8 mouse cellular contexts compared by ENCODE assay signal in genomic region chr19:8818801-8819595, GRCm38 (mm10). TPM values are rescaled to one million over a fixed set of nuclear protein-coding genes. Genes with fewer than 3 reads are reported as not detected.
DNase-seq lines count a peak whose midpoint lies in the region; ATAC-seq and TF ChIP-seq lines count a peak whose summit lies in the region.

TSS of gene Ttc9c (minus strand) at chr19:8819333.

- under 1% methylated on average over 33 of the region's 33 CpGs for WGBS in cerebellum, adult 2 months
- WGBS in forebrain, embryonic 16.5 days, result under 1% methylated on average over 33 of the region's 33 CpGs
- WGBS in liver, postnatal 0 days (ENCODE audit: insufficient replicate concordance), result under 1% methylated on average over 33 of the region's 33 CpGs
- under 1% methylated on average over 33 of the region's 33 CpGs for WGBS in neural tube, embryonic 14.5 days

- H3K27ac ChIP-seq in cerebellum, adult 2 months (ENCODE audit: insufficient read depth, low read length), result peak within 1 kb of the TSS; percentile 95
- H3K27ac ChIP-seq in forebrain, embryonic 16.5 days (ENCODE audit: low read length), result peak within 1 kb of the TSS; percentile 100
- H3K27ac ChIP-seq in liver, postnatal 0 days (ENCODE audit: low read depth), result peak within 1 kb of the TSS; percentile 99
- H3K27ac ChIP-seq in neural tube, embryonic 14.5 days (ENCODE audit: low read depth, low read length), result peak within 1 kb of the TSS; percentile 98

- TF ChIP-seq EP300 in liver, postnatal 0 days (IDR thresholded peaks at IDR 0.05; ENCODE audit: low read depth), result no peak; the same call in 1 of the 2 replicates

- TF ChIP-seq POLR2A in cerebellum, adult 2 months (IDR thresholded peaks at IDR 0.05; ENCODE audit: borderline replicate concordance, insufficient read depth, low read length), result peak; percentile 82; the same call in 1 of the 2 replicates

- peaks cover 7% of the 10 kb centered on the region; the same call in 1 of the 2 replicates for H3K4me1 ChIP-seq in cerebellum, adult 2 months (ENCODE audit: control insufficient read depth, insufficient read depth, low read length)
- H3K4me1 ChIP-seq in forebrain, embryonic 16.5 days (replicated peaks; ENCODE audit: control insufficient read depth, insufficient read depth, low read length), result peaks cover 50% of the 10 kb centered on the region
- peaks cover 22% of the 10 kb centered on the region for H3K4me1 ChIP-seq in liver, postnatal 0 days (ENCODE audit: insufficient read depth)
- peaks cover 50% of the 10 kb centered on the region for H3K4me1 ChIP-seq in neural tube, embryonic 14.5 days (ENCODE audit: control insufficient read depth, insufficient read depth, low read length)

- H3K4me3 ChIP-seq in cerebellum, adult 2 months (replicated peaks; ENCODE audit: insufficient read depth, low read depth, low read length), result peak within 1 kb of the TSS; percentile 86
- H3K4me3 ChIP-seq in forebrain, embryonic 16.5 days (replicated peaks; ENCODE audit: low read length), result peak within 1 kb of the TSS; percentile 99
- H3K4me3 ChIP-seq in liver, postnatal 0 days (ENCODE audit: low read depth, low read length), result peak within 1 kb of the TSS; percentile 98
- peak within 1 kb of the TSS; percentile 99 for H3K4me3 ChIP-seq in neural tube, embryonic 14.5 days (ENCODE audit: low read depth, low read length)

- peak; percentile 91 for ATAC-seq in forebrain, embryonic 16.5 days
- ATAC-seq in liver, postnatal 0 days, result peak; percentile 83
- peak; percentile 95 for ATAC-seq in neural tube, embryonic 14.5 days (ENCODE audit: low read depth)

- H3K27me3 ChIP-seq in cerebellum, adult 2 months (ENCODE audit: control insufficient read depth, insufficient read depth, low read length), result no peaks in the 10 kb centered on the region
- H3K27me3 ChIP-seq in forebrain, embryonic 16.5 days (replicated peaks; ENCODE audit: control insufficient read depth, insufficient read depth, low read length), result no peaks in the 10 kb centered on the region
- H3K27me3 ChIP-seq in liver, postnatal 0 days (ENCODE audit: insufficient read depth, low read length), result no peaks in the 10 kb centered on the region
- no peaks in the 10 kb centered on the region for H3K27me3 ChIP-seq in neural tube, embryonic 14.5 days (ENCODE audit: control insufficient read depth, insufficient read depth, low read length)

- intact Hi-C loops in heart, postnatal 25 days (cut with DNase I), result loop anchor here (2.0 to 5.0 kb wide), 2 partner anchors 20 to 97 kb away; partner anchors contain the start of genes Polr2g and Slc3a2

- no peak for TF ChIP-seq CTCF in cerebellum, adult 2 months (IDR thresholded peaks at IDR 0.05; ENCODE audit: borderline replicate concordance, insufficient read depth, low read depth, low read length)
- TF ChIP-seq CTCF in liver, postnatal 0 days (IDR thresholded peaks at IDR 0.05; ENCODE audit: low read depth), result no peak

- peak; percentile 97 for DNase-seq in MN1 (ENCODE audit: low spot score)
- peak; percentile 95 to 99 for DNase-seq in cerebellum, adult 2 months
- DNase-seq in heart, postnatal 25 days (ENCODE audit: low spot score), result peak; percentile 95
- DNase-seq in layer of hippocampus, adult 11-12 months (ENCODE audit: low spot score), result peak; percentile 98
- peak; percentile 95 for DNase-seq in liver, postnatal 0 days
- DNase-seq in testis, postnatal 14 days (ENCODE audit: low spot score), result peak; percentile 97

- H3K9me3 ChIP-seq in forebrain, embryonic 16.5 days (ENCODE audit: control insufficient read depth, low read length), result no peaks in the 10 kb centered on the region
- no peaks in the 10 kb centered on the region for H3K9me3 ChIP-seq in liver, postnatal 0 days (ENCODE audit: low read length)
- no peaks in the 10 kb centered on the region for H3K9me3 ChIP-seq in neural tube, embryonic 14.5 days (ENCODE audit: control insufficient read depth, low read length)

- no peaks in the 10 kb centered on the region; the same call in 1 of the 2 replicates for H3K36me3 ChIP-seq in forebrain, embryonic 16.5 days (ENCODE audit: control insufficient read depth, insufficient read depth)
- peaks cover 29% of the 10 kb centered on the region for H3K36me3 ChIP-seq in liver, postnatal 0 days (replicated peaks; ENCODE audit: insufficient read depth, low read length)
- H3K36me3 ChIP-seq in neural tube, embryonic 14.5 days (ENCODE audit: control insufficient read depth, insufficient read depth, low read length), result peaks cover 15% of the 10 kb centered on the region

- H3K9ac ChIP-seq in forebrain, embryonic 16.5 days (replicated peaks; ENCODE audit: low read depth, low read length), result peak within 1 kb of the TSS; percentile 93
- H3K9ac ChIP-seq in liver, postnatal 0 days (replicated peaks), result peak within 1 kb of the TSS; percentile 94
- H3K9ac ChIP-seq in neural tube, embryonic 14.5 days (replicated peaks; ENCODE audit: low read depth, low read length), result peak within 1 kb of the TSS; percentile 90

- H3K4me2 ChIP-seq in forebrain, embryonic 16.5 days (ENCODE audit: low read length), result peak within 1 kb of the TSS; percentile 92
- peak within 1 kb of the TSS; percentile 87 for H3K4me2 ChIP-seq in liver, postnatal 0 days (ENCODE audit: low read depth, low read length)
- H3K4me2 ChIP-seq in neural tube, embryonic 14.5 days (ENCODE audit: low read depth, low read length), result peak within 1 kb of the TSS; percentile 98

RNA-seq across cellular contexts. Expression of gene Ttc9c, which starts in this region (rescaled TPM):
- 34.4 and 36.0 TPM in 2 replicates for polyA plus RNA-seq in cerebellum, adult 2 months (2012; rRNA removed)
- 71.1 and 72.1 TPM in 2 replicates for polyA plus RNA-seq in forebrain, embryonic 16.5 days (2015; fragmentation: Nextera tagmentation; extraction: Ambion mirVana)
- total RNA-seq in heart, postnatal 25 days (2021), result 10 to 100 TPM; 12.5 to 15.8 TPM
- 9.8 and 12.5 TPM in 2 replicates for polyA plus RNA-seq in liver, postnatal 0 days (2015; fragmentation: Nextera tagmentation; extraction: Ambion mirVana)
- polyA plus RNA-seq in neural tube, embryonic 14.5 days (2014; fragmentation: Nextera tagmentation; extraction: Ambion mirVana), result 52.2 and 54.3 TPM in 2 replicates

Comparison
In these comparisons a context has a peak if more than half of its experiments do, and no peak if none do; other contexts are left out.
1. Peak in every context shown above with its lines: DNase-seq, ATAC-seq, H3K4me3 ChIP-seq and H3K27ac ChIP-seq.